Mouse (Mus musculus): ENCODE measurements around the gene Pak1ip1. TPM values are rescaled to one million over a fixed set of nuclear protein-coding genes. Genes with fewer than 3 reads are reported as not detected.

Gene Pak1ip1
- polyA plus RNA-seq, 1 experiment: 63.9 TPM

DNA sequence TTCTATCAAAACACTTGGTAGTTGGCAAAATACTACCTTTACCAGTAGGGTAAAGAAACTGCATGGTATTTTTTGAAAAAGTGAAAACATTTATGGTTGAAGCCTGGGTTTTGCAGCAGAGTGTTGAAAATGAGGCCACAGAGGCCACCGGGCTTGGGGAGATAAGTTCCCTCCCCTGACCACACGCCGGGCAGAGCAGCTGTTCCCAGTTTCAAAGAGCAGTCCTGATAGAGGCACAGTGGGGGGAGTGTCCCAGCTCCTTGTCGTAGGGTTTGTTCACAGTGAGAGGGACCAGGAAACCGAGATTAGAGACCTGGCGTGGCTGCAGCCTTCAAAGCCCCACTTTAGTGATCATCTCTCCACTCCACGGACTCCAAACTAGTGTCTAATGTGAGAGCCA, 19.7 kb downstream of the Pak1ip1 start:
- no peaks in the 10 kb centered on the region for H3K27me3 ChIP-seq (ENCODE audit: control insufficient read depth, insufficient read depth, insufficient read length)
- peaks cover 14% of the 10 kb centered on the region for H3K79me3 ChIP-seq (ENCODE audit: low read depth)
- TF ChIP-seq CEBPB (IDR thresholded peaks at IDR 0.05; ENCODE audit: low read depth) (no peak), MYOD1 (IDR thresholded peaks at IDR 0.05; ENCODE audit: control insufficient read depth, insufficient read length, low read depth) (no peak), MAX (IDR thresholded peaks at IDR 0.05) (no peak), FOSL1 (IDR thresholded peaks at IDR 0.05; ENCODE audit: insufficient read depth, low read length, poor library complexity, severe bottlenecking) (no peak), CTCF (IDR thresholded peaks at IDR 0.05; ENCODE audit: control insufficient read depth, insufficient read depth, insufficient read length) (no peak), MYOG (IDR thresholded peaks at IDR 0.05; ENCODE audit: control insufficient read depth, extremely low read depth, insufficient read length) (no peak), USF1 (IDR thresholded peaks at IDR 0.05; ENCODE audit: low read depth) (no peak)
- peaks cover 28% of the 10 kb centered on the region for H3K79me2 ChIP-seq (ENCODE audit: control insufficient read depth, insufficient read depth)
- no peak overlapping the region for H3K4me3 ChIP-seq (ENCODE audit: insufficient read depth, poor library complexity, severe bottlenecking)
- H3ac ChIP-seq (ENCODE audit: control insufficient read depth, insufficient read length, low read depth): no peak overlapping the region
- peaks cover 29% of the 10 kb centered on the region for H3K36me3 ChIP-seq (ENCODE audit: control insufficient read depth, insufficient read depth)

- peaks cover 29% of the 10 kb centered on the region for H3K36me3 ChIP-seq (ENCODE audit: control insufficient read depth, insufficient read depth)
Measured at GRCm38 (mm10) chr13:41021607-41022006, 20.8 kb downstream of the Pak1ip1 start.

GRCm38 (mm10) chr13:41022099-41022498, 21.3 kb downstream of the Pak1ip1 start:
- Histone ChIP-seq H3ac (ENCODE audit: control insufficient read depth, insufficient read length, low read depth) (no peak overlapping the region), H3K4me3 (ENCODE audit: insufficient read depth, poor library complexity, severe bottlenecking) (no peak overlapping the region), H3K79me3 (ENCODE audit: low read depth) (peaks cover 6% of the 10 kb centered on the region), H3K36me3 (ENCODE audit: control insufficient read depth, insufficient read depth) (peaks cover 29% of the 10 kb centered on the region), H3K27me3 (ENCODE audit: control insufficient read depth, insufficient read depth, insufficient read length) (no peaks in the 10 kb centered on the region), H3K79me2 (ENCODE audit: control insufficient read depth, insufficient read depth) (peaks cover 19% of the 10 kb centered on the region)
- TF ChIP-seq CTCF (IDR thresholded peaks at IDR 0.05; ENCODE audit: control insufficient read depth, insufficient read depth, insufficient read length) (no peak), USF1 (IDR thresholded peaks at IDR 0.05; ENCODE audit: low read depth) (no peak), FOSL1 (IDR thresholded peaks at IDR 0.05; ENCODE audit: insufficient read depth, low read length, poor library complexity, severe bottlenecking) (no peak), MYOD1 (IDR thresholded peaks at IDR 0.05; ENCODE audit: control insufficient read depth, insufficient read length, low read depth) (no peak)

More at GRCm38 (mm10) chr13:41021607-41022006, 20.8 kb downstream of the Pak1ip1 start:
- no peak for TF ChIP-seq USF1 (IDR thresholded peaks at IDR 0.05; ENCODE audit: low read depth)
- TF ChIP-seq MYOG (IDR thresholded peaks at IDR 0.05; ENCODE audit: control insufficient read depth, extremely low read depth, insufficient read length): no peak
- TF ChIP-seq CEBPB (IDR thresholded peaks at IDR 0.05; ENCODE audit: low read depth): no peak
- no peak for TF ChIP-seq FOSL1 (IDR thresholded peaks at IDR 0.05; ENCODE audit: insufficient read depth, low read length, poor library complexity, severe bottlenecking)
- no peak for TF ChIP-seq CTCF (IDR thresholded peaks at IDR 0.05; ENCODE audit: control insufficient read depth, insufficient read depth, insufficient read length)
- TF ChIP-seq MAX (IDR thresholded peaks at IDR 0.05): no peak
- TF ChIP-seq MYOD1 (IDR thresholded peaks at IDR 0.05; ENCODE audit: control insufficient read depth, insufficient read length, low read depth): no peak
- Histone ChIP-seq H3K79me2 (ENCODE audit: control insufficient read depth, insufficient read depth) (peaks cover 24% of the 10 kb centered on the region), H3ac (ENCODE audit: control insufficient read depth, insufficient read length, low read depth) (no peak overlapping the region), H3K79me3 (ENCODE audit: low read depth) (peaks cover 11% of the 10 kb centered on the region), H3K4me3 (ENCODE audit: insufficient read depth, poor library complexity, severe bottlenecking) (no peak overlapping the region), H3K27me3 (ENCODE audit: control insufficient read depth, insufficient read depth, insufficient read length) (no peaks in the 10 kb centered on the region)

DNA sequence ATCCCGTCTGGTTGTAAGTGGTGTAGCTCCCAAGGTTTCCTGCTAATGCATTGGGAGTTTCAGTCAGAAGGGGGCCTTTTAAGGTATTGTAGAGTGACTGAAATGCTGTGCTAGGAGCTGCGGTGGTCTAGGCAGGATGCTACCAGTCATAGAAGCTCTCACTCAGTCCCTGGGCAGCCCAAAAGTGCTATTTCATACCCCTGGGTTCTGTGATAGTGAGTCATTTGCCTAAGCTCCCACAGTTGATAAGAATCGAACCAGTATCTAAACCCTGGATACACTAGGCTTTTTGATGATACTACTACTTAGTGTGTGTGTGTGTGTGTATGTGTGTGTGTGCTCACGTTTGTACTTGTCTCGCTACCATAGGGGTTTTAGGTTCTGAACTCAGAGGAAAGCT, 29.3 kb downstream of the Pak1ip1 start:
- TF ChIP-seq MYOD1 (IDR thresholded peaks at IDR 0.05; ENCODE audit: control insufficient read depth, insufficient read length, low read depth) (no peak), USF1 (IDR thresholded peaks at IDR 0.05; ENCODE audit: low read depth) (no peak), CTCF (IDR thresholded peaks at IDR 0.05; ENCODE audit: control insufficient read depth, insufficient read depth, insufficient read length) (no peak), FOSL1 (IDR thresholded peaks at IDR 0.05; ENCODE audit: insufficient read depth, low read length, poor library complexity, severe bottlenecking) (no peak), MYOG (IDR thresholded peaks at IDR 0.05; ENCODE audit: control insufficient read depth, extremely low read depth, insufficient read length) (no peak), CEBPB (IDR thresholded peaks at IDR 0.05; ENCODE audit: low read depth) (no peak), MAX (IDR thresholded peaks at IDR 0.05) (no peak)
- H3K79me3 ChIP-seq (ENCODE audit: low read depth): no peaks in the 10 kb centered on the region
- H3ac ChIP-seq (ENCODE audit: control insufficient read depth, insufficient read length, low read depth): no peak overlapping the region
- peaks cover 7% of the 10 kb centered on the region for H3K27me3 ChIP-seq (ENCODE audit: control insufficient read depth, insufficient read depth, insufficient read length)
- H3K79me2 ChIP-seq (ENCODE audit: control insufficient read depth, insufficient read depth): no peaks in the 10 kb centered on the region
- H3K4me3 ChIP-seq (ENCODE audit: insufficient read depth, poor library complexity, severe bottlenecking): no peak overlapping the region
- H3K36me3 ChIP-seq (ENCODE audit: control insufficient read depth, insufficient read depth): no peaks in the 10 kb centered on the region

- H3K27me3 ChIP-seq (ENCODE audit: control insufficient read depth, insufficient read depth, insufficient read length): peaks cover 15% of the 10 kb centered on the region
- no peak for TF ChIP-seq FOSL1 (IDR thresholded peaks at IDR 0.05; ENCODE audit: insufficient read depth, low read length, poor library complexity, severe bottlenecking)
- TF ChIP-seq MYOD1 (IDR thresholded peaks at IDR 0.05; ENCODE audit: control insufficient read depth, insufficient read length, low read depth): no peak
- no peak for TF ChIP-seq MAX (IDR thresholded peaks at IDR 0.05)
- no peak overlapping the region for H3K4me3 ChIP-seq (ENCODE audit: insufficient read depth, poor library complexity, severe bottlenecking)
- no peaks in the 10 kb centered on the region for H3K79me2 ChIP-seq (ENCODE audit: control insufficient read depth, insufficient read depth)
- no peaks in the 10 kb centered on the region for H3K79me3 ChIP-seq (ENCODE audit: low read depth)
- H3ac ChIP-seq (ENCODE audit: control insufficient read depth, insufficient read length, low read depth): no peak overlapping the region
- no peaks in the 10 kb centered on the region for H3K36me3 ChIP-seq (ENCODE audit: control insufficient read depth, insufficient read depth)
Measured at GRCm38 (mm10) chr13:41042511-41042910, 41.7 kb downstream of the Pak1ip1 start.

- H3ac ChIP-seq (ENCODE audit: control insufficient read depth, insufficient read length, low read depth): no peak overlapping the region
- H3K27me3 ChIP-seq (ENCODE audit: control insufficient read depth, insufficient read depth, insufficient read length): peaks cover 13% of the 10 kb centered on the region
- no peaks in the 10 kb centered on the region for H3K79me3 ChIP-seq (ENCODE audit: low read depth)
- no peak overlapping the region for H3K4me3 ChIP-seq (ENCODE audit: insufficient read depth, poor library complexity, severe bottlenecking)
- H3K79me2 ChIP-seq (ENCODE audit: control insufficient read depth, insufficient read depth): no peaks in the 10 kb centered on the region
- TF ChIP-seq USF1 (IDR thresholded peaks at IDR 0.05; ENCODE audit: low read depth) (no peak), CTCF (IDR thresholded peaks at IDR 0.05; ENCODE audit: control insufficient read depth, insufficient read depth, insufficient read length) (no peak), MYOD1 (IDR thresholded peaks at IDR 0.05; ENCODE audit: control insufficient read depth, insufficient read length, low read depth) (no peak), MAX (IDR thresholded peaks at IDR 0.05) (no peak), CEBPB (IDR thresholded peaks at IDR 0.05; ENCODE audit: low read depth) (no peak), FOSL1 (IDR thresholded peaks at IDR 0.05; ENCODE audit: insufficient read depth, low read length, poor library complexity, severe bottlenecking) (no peak), MYOG (IDR thresholded peaks at IDR 0.05; ENCODE audit: control insufficient read depth, extremely low read depth, insufficient read length) (no peak)
- no peaks in the 10 kb centered on the region for H3K36me3 ChIP-seq (ENCODE audit: control insufficient read depth, insufficient read depth)
Measured at GRCm38 (mm10) chr13:41045901-41046300, 45.1 kb downstream of the Pak1ip1 start.

Data from C2C12 (cell line).